Mouse (Mus musculus) embryonic stem cell, embryonic (primary cell): ENCODE data around the gene BC037034.

ENCODE experiments used
- CTCF ChIA-PET, 4 experiments: fragments of 300-600 bp in 2 of 4; fragments of 350-600 bp in 2 of 4; sonication (Branson Sonifier 250); formaldehyde crosslinking; loops; one replicate each; lab custom pipeline; 2022; ENCODE audit warnings: inconsistent platforms in 2 of 4; lab: Charles Lee
- POLR2A ChIA-PET, 4 experiments: fragments of 300-600 bp in 2 of 4; fragments of 350-600 bp in 2 of 4; sonication (Branson Sonifier 250); formaldehyde crosslinking; loops; one replicate each; lab custom pipeline; 2022; ENCODE audit warnings: antibody characterized with exemption in 4 of 4, inconsistent platforms in 1 of 4; lab: Charles Lee

The BC037034 gene

GRCm38 (mm10) chr5:138271232-138271631 is 7.4 kb upstream of the BC037034 start:
- ChIA-PET POLR2A (interaction anchor here in 1 of 4 experiments (1.3 kb wide), 1 partner anchor 10 kb away, joined by 4 read pairs; no protein-coding TSS in a partner anchor), CTCF (no interaction called here)

GRCm38 (mm10) chr5:138268980-138269379 is 5.1 kb upstream of the BC037034 start:
- ChIA-PET CTCF (no interaction called here), POLR2A (interaction anchor here in 3 of 4 experiments (1.2 to 3.3 kb wide), 4 partner anchors 12 to 15 kb away, joined by 4 to 14 read pairs (median 6); partner anchors contain the start of gene Lamtor4 (in 3 of the 3))

GRCm38 (mm10) chr5:138267114-138267513 is 3.3 kb upstream of the BC037034 start:
- POLR2A ChIA-PET, result interaction anchor here in 2 of 4 experiments (0.7 to 3.3 kb wide), 2 partner anchors 13 to 96 kb away, joined by 6 to 14 read pairs; partner anchors contain the start of gene Lamtor4 (in 1 of the 2)

GRCm38 (mm10) chr5:138265712-138266111 is 1.9 kb upstream of the BC037034 start:
- ChIA-PET POLR2A (interaction anchor here in 3 of 4 experiments (0.8 to 4.5 kb wide), 6 partner anchors 9 to 14 kb away, joined by 4 to 37 read pairs (median 4); partner anchors contain the start of genes Gm43720 (in 1 of the 3), Gpc2 (in 1 of the 3) and Lamtor4 (in 1 of the 3)), CTCF (no interaction called here)

More at GRCm38 (mm10) chr5:138267114-138267513, 3.3 kb upstream of the BC037034 start:
- CTCF ChIA-PET, result no interaction called here

- CTCF ChIA-PET, result interaction anchor here in 1 of 4 experiments (1.2 to 1.7 kb wide), 2 partner anchors 8 to 36 kb away, joined by 3 to 4 read pairs; partner anchors contain the start of gene Gal3st4
- POLR2A ChIA-PET, result interaction anchor here in 3 of 4 experiments (1.0 to 4.5 kb wide), 7 partner anchors 8 to 16 kb away, joined by 4 to 37 read pairs (median 6); partner anchors contain the start of genes Gpc2 (in 2 of the 3), Lamtor4 (in 2 of the 3), Stag3 (in 2 of the 3) and Gal3st4 (in 1 of the 3)
Observed at GRCm38 (mm10) chr5:138264207-138264578, 360 bp upstream of the BC037034 start.

GRCm38 (mm10) chr5:138262582-138263240 is 1.1 kb downstream of the BC037034 start:
- POLR2A ChIA-PET, result interaction anchor here in 3 of 4 experiments (0.6 to 4.5 kb wide), 12 partner anchors 8 to 295 kb away, joined by 3 to 37 read pairs (median 6); partner anchors contain the start of genes Gpc2 (in 2 of the 3), Lamtor4 (in 2 of the 3), Stag3 (in 2 of the 3) and Cnpy4 (in 1 of the 3)
- CTCF ChIA-PET, result interaction anchor here in 2 of 4 experiments (0.6 to 1.7 kb wide), 3 partner anchors 10 to 912 kb away, joined by 3 to 4 read pairs (median 3); partner anchors contain the start of gene Gal3st4 (in 1 of the 2)

GRCm38 (mm10) chr5:138262001-138262400 is 1.8 kb downstream of the BC037034 start:
- CTCF ChIA-PET, result no interaction called here
- POLR2A ChIA-PET, result interaction anchor here in 2 of 4 experiments (1.0 to 1.9 kb wide), 3 partner anchors 14 to 18 kb away, joined by 4 to 6 read pairs (median 6); partner anchors contain the start of genes Gm43720 (in 1 of the 2), Gpc2 (in 1 of the 2) and Stag3 (in 1 of the 2)

GRCm38 (mm10) chr5:138260834-138261233 is 3.0 kb downstream of the BC037034 start:
- ChIA-PET POLR2A (interaction anchor here in 1 of 4 experiments (1.2 kb wide), 1 partner anchor 9 kb away, joined by 4 read pairs; no protein-coding TSS in a partner anchor), CTCF (no interaction called here)

- CTCF ChIA-PET, result interaction anchor here in 1 of 4 experiments (0.6 kb wide), 1 partner anchor 1365 kb away, joined by 4 read pairs; no protein-coding TSS in a partner anchor
- POLR2A ChIA-PET, result interaction anchor here in 1 of 4 experiments (0.6 kb wide), 1 partner anchor 1553 kb away, joined by 3 read pairs; no protein-coding TSS in a partner anchor
Observed at GRCm38 (mm10) chr5:138260051-138260450, 3.8 kb downstream of the BC037034 start.

GRCm38 (mm10) chr5:138258993-138259392 is 4.8 kb downstream of the BC037034 start:
- POLR2A ChIA-PET, result interaction anchor here in 2 of 4 experiments (0.5 to 0.7 kb wide), 3 partner anchors 22 to 330 kb away, joined by 3 to 7 read pairs (median 4); no protein-coding TSS in a partner anchor
- CTCF ChIA-PET, result interaction anchor here in 1 of 4 experiments (0.7 kb wide), 1 partner anchor 705 kb away, joined by 8 read pairs; the partner anchor contains the start of gene Actl6b

GRCm38 (mm10) chr5:138258542-138258941 is 5.3 kb downstream of the BC037034 start:
- ChIA-PET CTCF (interaction anchor here in 1 of 4 experiments (0.7 kb wide), 1 partner anchor 705 kb away, joined by 8 read pairs; the partner anchor contains the start of gene Actl6b), POLR2A (interaction anchor here in 2 of 4 experiments (0.7 kb wide), 2 partner anchors 22 to 170 kb away, joined by 3 to 7 read pairs; no protein-coding TSS in a partner anchor)

- POLR2A ChIA-PET, result interaction anchor here in 1 of 4 experiments (0.7 kb wide), 1 partner anchor 170 kb away, joined by 3 read pairs; no protein-coding TSS in a partner anchor
Observed at GRCm38 (mm10) chr5:138258078-138258477, 5.8 kb downstream of the BC037034 start.

GRCm38 (mm10) chr5:138257585-138257978 is 6.3 kb downstream of the BC037034 start:
- ChIA-PET CTCF (interaction anchor here in 1 of 4 experiments (0.6 kb wide), 1 partner anchor 58 kb away, joined by 3 read pairs; no protein-coding TSS in a partner anchor), POLR2A (no interaction called here)

More at GRCm38 (mm10) chr5:138258078-138258477, 5.8 kb downstream of the BC037034 start:
- CTCF ChIA-PET, result no interaction called here

GRCm38 (mm10) chr5:138256966-138257584 is 6.8 kb downstream of the BC037034 start:
- ChIA-PET CTCF (interaction anchor here in 1 of 4 experiments (0.6 kb wide), 1 partner anchor 58 kb away, joined by 3 read pairs; no protein-coding TSS in a partner anchor), POLR2A (interaction anchor here in 2 of 4 experiments (1.0 to 2.9 kb wide), 7 partner anchors 8 to 184 kb away, joined by 3 to 22 read pairs (median 5); partner anchors contain the start of genes Cnpy4 (in 1 of the 2), Taf6 (in 1 of the 2) and Zfp157 (in 1 of the 2))

GRCm38 (mm10) chr5:138256094-138256467 is 7.8 kb downstream of the BC037034 start:
- CTCF ChIA-PET, result no interaction called here
- POLR2A ChIA-PET, result interaction anchor here (0.7 to 4.1 kb wide), 31 partner anchors 7 to 735 kb away, joined by 3 to 37 read pairs (median 4); partner anchors contain the start of genes A430033K04Rik (in 3 of the 4), BC037034 (in 2 of the 4), Cnpy4 (in 2 of the 4) and Taf6 (in 2 of the 4)

GRCm38 (mm10) chr5:138255353-138256093 is 8.3 kb downstream of the BC037034 start, which contains the start of gene Lamtor4:
TSS of gene Lamtor4 (plus strand) at chr5:138255482.
- ChIA-PET CTCF (interaction anchor here in 2 of 4 experiments (1.2 to 1.8 kb wide), 2 partner anchors 32 to 34 kb away, joined by 4 to 5 read pairs; no protein-coding TSS in a partner anchor), POLR2A (interaction anchor here (0.6 to 4.1 kb wide), 44 partner anchors 8 to 736 kb away, joined by 3 to 37 read pairs (median 4); partner anchors contain the start of genes A430033K04Rik (in 3 of the 4), BC037034 (in 2 of the 4), Cnpy4 (in 2 of the 4) and Gm43720 (in 2 of the 4))
